Mouse (Mus musculus): ENCODE measurements around the gene Sesn2. TPM values are rescaled to one million over a fixed set of nuclear protein-coding genes. Genes with fewer than 3 reads are reported as not detected.

The Sesn2 gene
- polyA plus RNA-seq, 1 experiment from 2014 or later, result 4.4 TPM

- ATAC-seq (ENCODE audit: insufficient number of reproducible peaks, insufficient read depth, low FRiP score, low read depth), result no peak
- Histone ChIP-seq H3K4me1 (ENCODE audit: control insufficient read depth in 2 of 2, insufficient read depth in 2 of 2, low read length in 2 of 2) (peaks cover 10 to 16% of the 10 kb centered on the region in 2 experiments), H3K9me3 (ENCODE audit: control insufficient read depth, low read length) (no peaks in the 10 kb centered on the region), H3K9ac (ENCODE audit: low read length) (0 out of 2 replicates have a peak overlapping the region, but pooled peaks have one; percentile 38), H3K27ac (replicated peaks in 1 of 2; ENCODE audit: control insufficient read depth in 1 of 2, insufficient read depth in 1 of 2, low read depth in 2 of 2, low read length in 2 of 2) (0 out of 4 replicates have a peak overlapping the region, but pooled peaks of 1 of the 2 experiments have one; percentile 3), H3K27me3 (ENCODE audit: control insufficient read depth, insufficient read depth, low read length) (no peaks in the 10 kb centered on the region), H3K4me3 (ENCODE audit: control insufficient read depth in 1 of 2, insufficient read depth in 1 of 2, low read depth in 1 of 2, low read length in 2 of 2) (no peak overlapping the region; a peak in 1 of 4 replicates), H3K36me3 (ENCODE audit: control insufficient read depth, insufficient read depth, low read length) (no peaks in the 10 kb centered on the region), H3K4me2 (ENCODE audit: low read length) (no peak overlapping the region)
- 33% methylated on average over 14 of the region's 14 CpGs for WGBS
Measured at GRCm38 (mm10) chr4:132513395-132514273, 3.3 kb upstream of the Sesn2 start.

- H3K36me3 ChIP-seq (ENCODE audit: control insufficient read depth, insufficient read depth, low read length), result no peaks in the 10 kb centered on the region
- H3K4me1 ChIP-seq (ENCODE audit: control insufficient read depth in 2 of 2, insufficient read depth in 2 of 2, low read length in 2 of 2), result peaks cover 15 to 23% of the 10 kb centered on the region in 2 experiments
- no peaks in the 10 kb centered on the region for H3K9me3 ChIP-seq (ENCODE audit: control insufficient read depth, low read length)
- no peak for ATAC-seq (ENCODE audit: insufficient number of reproducible peaks, insufficient read depth, low FRiP score, low read depth)
- no peak overlapping the region for H3K9ac ChIP-seq (ENCODE audit: low read length)
- H3K27me3 ChIP-seq (ENCODE audit: control insufficient read depth, insufficient read depth, low read length), result no peaks in the 10 kb centered on the region
- no peak overlapping the region for H3K27ac ChIP-seq (replicated peaks in 1 of 2; ENCODE audit: control insufficient read depth in 1 of 2, insufficient read depth in 1 of 2, low read depth in 2 of 2, low read length in 2 of 2)
- no peak overlapping the region for H3K4me3 ChIP-seq (ENCODE audit: control insufficient read depth in 1 of 2, insufficient read depth in 1 of 2, low read depth in 1 of 2, low read length in 2 of 2)
- H3K4me2 ChIP-seq (ENCODE audit: low read length), result no peak overlapping the region
- 62% methylated on average over 3 of the region's 3 CpGs for WGBS
Measured at GRCm38 (mm10) chr4:132512080-132512479, 1.8 kb upstream of the Sesn2 start.

GRCm38 (mm10) chr4:132509621-132510296 lies 542 bp downstream of the Sesn2 start:
- H3K4me2 ChIP-seq (ENCODE audit: low read length), result peak overlapping the region; percentile 87
- H3K27ac ChIP-seq (replicated peaks in 1 of 2; ENCODE audit: control insufficient read depth in 1 of 2, insufficient read depth in 1 of 2, low read depth in 2 of 2, low read length in 2 of 2), result peak overlapping the region; percentile 78 to 84
- peaks cover 17 to 30% of the 10 kb centered on the region in 2 experiments for H3K4me1 ChIP-seq (ENCODE audit: control insufficient read depth in 2 of 2, insufficient read depth in 2 of 2, low read length in 2 of 2)
- no peaks in the 10 kb centered on the region for H3K36me3 ChIP-seq (ENCODE audit: control insufficient read depth, insufficient read depth, low read length)
- under 1% methylated on average over 52 of the region's 52 CpGs for whole genome bisulfite sequencing
- peak; percentile 37 for ATAC-seq (ENCODE audit: insufficient number of reproducible peaks, insufficient read depth, low FRiP score, low read depth)
- H3K4me3 ChIP-seq (ENCODE audit: control insufficient read depth in 1 of 2, insufficient read depth in 1 of 2, low read depth in 1 of 2, low read length in 2 of 2), result peak overlapping the region; percentile 92 to 96
- no peaks in the 10 kb centered on the region for H3K27me3 ChIP-seq (ENCODE audit: control insufficient read depth, insufficient read depth, low read length)
- H3K9ac ChIP-seq (ENCODE audit: low read length), result peak overlapping the region; percentile 84
- no peaks in the 10 kb centered on the region for H3K9me3 ChIP-seq (ENCODE audit: control insufficient read depth, low read length)

GRCm38 (mm10) chr4:132507210-132507609 lies 3.1 kb downstream of the Sesn2 start:
- ATAC-seq (ENCODE audit: insufficient number of reproducible peaks, insufficient read depth, low FRiP score, low read depth), result no peak
- WGBS, result 49% methylated on average over 2 of the region's 2 CpGs
- H3K36me3 ChIP-seq (ENCODE audit: control insufficient read depth, insufficient read depth, low read length), result no peaks in the 10 kb centered on the region
- H3K27ac ChIP-seq (replicated peaks in 1 of 2; ENCODE audit: control insufficient read depth in 1 of 2, insufficient read depth in 1 of 2, low read depth in 2 of 2, low read length in 2 of 2), result no peak overlapping the region
- no peak overlapping the region for H3K4me2 ChIP-seq (ENCODE audit: low read length)
- H3K9ac ChIP-seq (ENCODE audit: low read length), result peak overlapping the region; percentile 52; the same call in 1 of the 2 replicates
- H3K4me3 ChIP-seq (ENCODE audit: control insufficient read depth in 1 of 2, insufficient read depth in 1 of 2, low read depth in 1 of 2, low read length in 2 of 2), result no peak overlapping the region
- H3K4me1 ChIP-seq (ENCODE audit: control insufficient read depth in 2 of 2, insufficient read depth in 2 of 2, low read length in 2 of 2), result peaks cover 9 to 27% of the 10 kb centered on the region in 2 experiments
- no peaks in the 10 kb centered on the region for H3K27me3 ChIP-seq (ENCODE audit: control insufficient read depth, insufficient read depth, low read length)
- H3K9me3 ChIP-seq (ENCODE audit: control insufficient read depth, low read length), result no peaks in the 10 kb centered on the region

- no peaks in the 10 kb centered on the region for H3K27me3 ChIP-seq (ENCODE audit: control insufficient read depth, insufficient read depth, low read length)
- no peak overlapping the region for H3K9ac ChIP-seq (ENCODE audit: low read length)
- ATAC-seq (ENCODE audit: insufficient number of reproducible peaks, insufficient read depth, low FRiP score, low read depth), result no peak
- WGBS, result 86% methylated on average over 6 of the region's 6 CpGs
- peaks cover 9 to 27% of the 10 kb centered on the region in 2 experiments for H3K4me1 ChIP-seq (ENCODE audit: control insufficient read depth in 2 of 2, insufficient read depth in 2 of 2, low read length in 2 of 2)
- no peak overlapping the region for H3K4me2 ChIP-seq (ENCODE audit: low read length)
- H3K36me3 ChIP-seq (ENCODE audit: control insufficient read depth, insufficient read depth, low read length), result no peaks in the 10 kb centered on the region
- no peaks in the 10 kb centered on the region for H3K9me3 ChIP-seq (ENCODE audit: control insufficient read depth, low read length)
- H3K4me3 ChIP-seq (ENCODE audit: control insufficient read depth in 1 of 2, insufficient read depth in 1 of 2, low read depth in 1 of 2, low read length in 2 of 2), result no peak overlapping the region
- no peak overlapping the region for H3K27ac ChIP-seq (replicated peaks in 1 of 2; ENCODE audit: control insufficient read depth in 1 of 2, insufficient read depth in 1 of 2, low read depth in 2 of 2, low read length in 2 of 2)
Measured at GRCm38 (mm10) chr4:132506250-132506649, 4.1 kb downstream of the Sesn2 start.

- H3K4me2 ChIP-seq (ENCODE audit: low read length), result no peak overlapping the region
- 0 out of 2 replicates have a peak, but pooled peaks cover 4% of the 10 kb centered on the region for H3K36me3 ChIP-seq (ENCODE audit: control insufficient read depth, insufficient read depth, low read length)
- WGBS, result 69% methylated on average over 10 of the region's 10 CpGs
- H3K4me1 ChIP-seq (ENCODE audit: control insufficient read depth in 2 of 2, insufficient read depth in 2 of 2, low read length in 2 of 2), result peaks cover 9 to 25% of the 10 kb centered on the region in 2 experiments
- no peak overlapping the region for H3K9ac ChIP-seq (ENCODE audit: low read length)
- ATAC-seq (ENCODE audit: insufficient number of reproducible peaks, insufficient read depth, low FRiP score, low read depth), result no peak
- no peak overlapping the region for H3K4me3 ChIP-seq (ENCODE audit: control insufficient read depth in 1 of 2, insufficient read depth in 1 of 2, low read depth in 1 of 2, low read length in 2 of 2)
- no peaks in the 10 kb centered on the region for H3K27me3 ChIP-seq (ENCODE audit: control insufficient read depth, insufficient read depth, low read length)
- H3K9me3 ChIP-seq (ENCODE audit: control insufficient read depth, low read length), result no peaks in the 10 kb centered on the region
- no peak overlapping the region for H3K27ac ChIP-seq (replicated peaks in 1 of 2; ENCODE audit: control insufficient read depth in 1 of 2, insufficient read depth in 1 of 2, low read depth in 2 of 2, low read length in 2 of 2)
Measured at GRCm38 (mm10) chr4:132505800-132506199, 4.5 kb downstream of the Sesn2 start.

- H3K9ac ChIP-seq (ENCODE audit: low read length), result no peak overlapping the region
- ATAC-seq (ENCODE audit: insufficient number of reproducible peaks, insufficient read depth, low FRiP score, low read depth), result no peak
- 48% methylated on average over 6 of the region's 6 CpGs for WGBS
Measured at GRCm38 (mm10) chr4:132505034-132505738, 5.1 kb downstream of the Sesn2 start.

More at GRCm38 (mm10) chr4:132505034-132505738, 5.1 kb downstream of the Sesn2 start:
- H3K4me1 ChIP-seq (ENCODE audit: control insufficient read depth in 2 of 2, insufficient read depth in 2 of 2, low read length in 2 of 2), result peaks cover 8 to 22% of the 10 kb centered on the region in 2 experiments
- no peaks in the 10 kb centered on the region for H3K27me3 ChIP-seq (ENCODE audit: control insufficient read depth, insufficient read depth, low read length)
- H3K4me3 ChIP-seq (ENCODE audit: control insufficient read depth in 1 of 2, insufficient read depth in 1 of 2, low read depth in 1 of 2, low read length in 2 of 2), result no peak overlapping the region
- H3K4me2 ChIP-seq (ENCODE audit: low read length), result no peak overlapping the region
- 0 out of 2 replicates have a peak, but pooled peaks cover 4% of the 10 kb centered on the region for H3K36me3 ChIP-seq (ENCODE audit: control insufficient read depth, insufficient read depth, low read length)
- no peak overlapping the region for H3K27ac ChIP-seq (replicated peaks in 1 of 2; ENCODE audit: control insufficient read depth in 1 of 2, insufficient read depth in 1 of 2, low read depth in 2 of 2, low read length in 2 of 2)
- no peaks in the 10 kb centered on the region for H3K9me3 ChIP-seq (ENCODE audit: control insufficient read depth, low read length)
